Mouse (Mus musculus): ENCODE measurements at regions not wholly inside any gene's neighbourhood (a gene's known extent, or its start where the extent isn't known, plus 50 kb on each side); places are given as distances from the start of the nearest gene placed in this dataset.

DNA sequence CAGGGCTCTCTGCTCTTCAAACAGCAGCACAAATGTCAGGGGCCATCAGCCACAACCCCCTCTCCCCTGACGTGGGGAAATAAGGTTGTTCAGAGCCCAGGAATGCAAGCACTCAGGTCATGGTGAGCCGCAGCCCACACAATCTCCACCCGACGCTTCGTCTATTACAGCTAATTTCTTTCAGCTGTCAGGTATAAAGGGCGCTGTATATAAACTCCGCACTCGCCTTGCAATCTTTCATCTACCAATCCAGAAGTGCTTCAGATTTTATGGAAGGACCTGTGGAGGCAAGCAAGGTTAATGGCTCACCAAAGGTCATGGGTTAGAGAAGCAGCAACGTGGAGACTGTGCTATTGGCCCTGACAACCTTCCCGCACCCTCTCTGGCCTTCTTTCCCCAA is 139.8 kb downstream of the Opa1 start:
- 74% methylated on average over 10 of the region's 10 CpGs for WGBS
- no peaks in the 10 kb centered on the region for H3K36me3 ChIP-seq (ENCODE audit: insufficient read depth, low read length)
- no peaks in the 10 kb centered on the region for H3K9me3 ChIP-seq (ENCODE audit: low read length)
- H3K9ac ChIP-seq (replicated peaks; ENCODE audit: low read length, poor library complexity, severe bottlenecking), result no peak overlapping the region
- H3K4me1 ChIP-seq (ENCODE audit: insufficient read depth, low read length), result no peaks in the 10 kb centered on the region
- no peak overlapping the region for H3K4me3 ChIP-seq (ENCODE audit: low read depth, low read length)
- H3K27me3 ChIP-seq (ENCODE audit: insufficient read depth, low read length), result peaks cover 61% of the 10 kb centered on the region
- ATAC-seq (ENCODE audit: low FRiP score), result no peak
- no peak overlapping the region for H3K4me2 ChIP-seq (ENCODE audit: low read depth, low read length, poor library complexity, severe bottlenecking)
- no peak overlapping the region for H3K27ac ChIP-seq (ENCODE audit: low read depth, low read length)
- no peak for TF ChIP-seq CTCF (IDR thresholded peaks at IDR 0.05)
- DNase-seq (ENCODE audit: low spot score), result no peak

DNA sequence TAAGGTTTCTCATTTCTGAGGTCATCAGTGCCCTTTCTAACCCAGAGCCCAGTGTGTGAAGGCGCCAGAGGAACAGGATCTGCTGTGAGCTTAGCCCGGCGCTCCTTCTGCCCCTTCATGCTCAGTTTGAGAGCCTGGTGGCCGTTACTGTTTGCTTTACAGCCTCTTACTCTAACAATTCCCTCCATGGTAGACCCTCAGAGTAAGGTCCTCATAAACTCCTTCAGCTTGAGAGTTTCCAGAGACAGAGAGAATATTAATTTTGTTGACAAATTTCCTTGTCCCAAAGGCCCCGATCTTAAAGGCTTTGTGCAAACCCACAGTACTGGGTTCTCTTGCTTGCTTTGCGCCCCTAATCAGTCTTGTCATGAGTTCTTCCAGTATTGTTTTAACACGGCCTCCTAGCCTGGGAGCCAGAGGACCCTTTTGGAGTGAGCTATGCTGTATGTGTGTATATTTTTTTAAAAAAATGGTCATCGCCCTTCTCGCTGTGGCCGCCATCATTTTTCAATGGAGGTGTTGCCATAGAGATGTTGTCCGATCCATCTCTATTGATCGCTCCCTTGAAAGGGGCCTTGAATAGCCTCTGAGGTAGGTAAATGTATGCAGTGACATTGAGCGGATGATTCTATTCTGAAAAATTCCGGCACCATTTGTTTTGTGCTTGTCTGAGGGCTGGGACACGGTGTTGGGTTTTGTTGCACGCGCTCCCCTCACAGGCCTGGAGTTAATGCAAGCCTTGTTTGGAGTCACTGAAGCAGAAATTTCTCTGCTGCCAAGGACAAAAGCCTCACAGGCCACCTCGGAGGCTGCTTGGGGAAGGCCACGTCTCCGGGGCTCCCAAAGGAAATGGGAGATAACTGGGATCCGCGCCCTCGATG is 140.7 kb downstream of the Opa1 start:
- TF ChIP-seq CTCF (IDR thresholded peaks at IDR 0.05), result no peak
- 28% methylated on average over 23 of the region's 23 CpGs for WGBS
- Histone ChIP-seq H3K4me3 (ENCODE audit: low read depth, low read length) (no peak overlapping the region), H3K4me2 (ENCODE audit: low read depth, low read length, poor library complexity, severe bottlenecking) (no peak overlapping the region), H3K27me3 (ENCODE audit: insufficient read depth, low read length) (peaks cover 61% of the 10 kb centered on the region), H3K9ac (replicated peaks; ENCODE audit: low read length, poor library complexity, severe bottlenecking) (no peak overlapping the region), H3K9me3 (ENCODE audit: low read length) (no peaks in the 10 kb centered on the region), H3K27ac (ENCODE audit: low read depth, low read length) (no peak overlapping the region), H3K36me3 (ENCODE audit: insufficient read depth, low read length) (no peaks in the 10 kb centered on the region), H3K4me1 (ENCODE audit: insufficient read depth, low read length) (no peaks in the 10 kb centered on the region)
- DNase-seq (ENCODE audit: low spot score), result peak; percentile 66
- ATAC-seq (ENCODE audit: low FRiP score), result peak; percentile 44; the same call in 1 of the 2 replicates

DNA sequence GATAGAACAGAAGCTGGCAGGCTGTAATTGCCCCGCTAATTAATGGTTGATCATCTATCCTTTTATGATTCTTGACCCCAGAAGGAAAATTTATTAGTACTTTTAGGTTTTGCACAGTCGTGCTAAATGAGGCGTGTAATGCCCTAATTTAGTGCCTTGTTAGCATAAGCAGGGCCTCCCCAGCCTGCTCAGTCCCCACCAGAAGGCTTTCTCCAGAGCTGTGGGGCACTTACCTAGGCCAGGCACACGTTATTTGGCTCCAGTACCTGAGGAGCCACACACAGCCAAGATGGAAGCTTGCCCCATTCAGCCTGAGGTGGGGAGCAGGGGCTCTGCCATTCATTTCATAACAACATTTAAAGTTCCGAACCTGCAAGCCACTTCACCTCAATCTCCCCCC is 146.0 kb downstream of the Opa1 start:
- Histone ChIP-seq H3K4me2 (ENCODE audit: low read depth, low read length, poor library complexity, severe bottlenecking) (no peak overlapping the region), H3K4me3 (ENCODE audit: low read depth, low read length) (no peak overlapping the region), H3K4me1 (ENCODE audit: insufficient read depth, low read length) (no peaks in the 10 kb centered on the region), H3K36me3 (ENCODE audit: insufficient read depth, low read length) (no peaks in the 10 kb centered on the region), H3K9me3 (ENCODE audit: low read length) (no peaks in the 10 kb centered on the region), H3K27ac (ENCODE audit: low read depth, low read length) (no peak overlapping the region), H3K9ac (replicated peaks; ENCODE audit: low read length, poor library complexity, severe bottlenecking) (no peak overlapping the region), H3K27me3 (ENCODE audit: insufficient read depth, low read length) (peaks cover 74% of the 10 kb centered on the region)
- WGBS, result 64% methylated on average over 5 of the region's 5 CpGs
- no peak for TF ChIP-seq CTCF (IDR thresholded peaks at IDR 0.05)
- ATAC-seq (ENCODE audit: low FRiP score), result no peak
- no peak for DNase-seq (ENCODE audit: low spot score)

DNA sequence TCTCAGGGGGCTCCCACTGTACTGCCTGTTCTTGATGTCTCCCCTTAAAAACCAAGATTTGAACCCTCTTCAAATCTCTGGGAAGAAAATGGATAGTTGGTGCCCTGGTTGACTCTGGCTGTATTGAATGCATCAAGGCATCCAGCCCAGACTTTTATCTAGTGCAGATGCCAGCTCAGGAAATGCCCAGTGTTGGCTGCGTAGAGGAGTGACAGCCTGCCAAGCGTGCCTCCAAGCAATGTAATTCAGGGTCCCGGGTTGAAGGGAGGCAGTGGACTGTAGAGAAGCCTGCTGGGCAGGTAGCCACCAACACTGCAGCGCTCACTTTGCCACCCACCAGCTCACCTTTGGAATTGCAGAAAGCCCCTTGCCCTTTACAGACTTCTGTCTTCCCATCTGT is 146.4 kb downstream of the Opa1 start:
- WGBS, result 38% methylated on average over 4 of the region's 4 CpGs
- Histone ChIP-seq H3K4me3 (ENCODE audit: low read depth, low read length) (no peak overlapping the region), H3K9me3 (ENCODE audit: low read length) (no peaks in the 10 kb centered on the region), H3K4me2 (ENCODE audit: low read depth, low read length, poor library complexity, severe bottlenecking) (no peak overlapping the region), H3K4me1 (ENCODE audit: insufficient read depth, low read length) (no peaks in the 10 kb centered on the region), H3K27ac (ENCODE audit: low read depth, low read length) (no peak overlapping the region), H3K9ac (replicated peaks; ENCODE audit: low read length, poor library complexity, severe bottlenecking) (no peak overlapping the region), H3K27me3 (ENCODE audit: insufficient read depth, low read length) (peaks cover 75% of the 10 kb centered on the region), H3K36me3 (ENCODE audit: insufficient read depth, low read length) (no peaks in the 10 kb centered on the region)
- no peak; the same call in 1 of the 2 replicates for ATAC-seq (ENCODE audit: low FRiP score)
- TF ChIP-seq CTCF (IDR thresholded peaks at IDR 0.05), result no peak
- DNase-seq (ENCODE audit: low spot score), result peak; percentile 73

DNA sequence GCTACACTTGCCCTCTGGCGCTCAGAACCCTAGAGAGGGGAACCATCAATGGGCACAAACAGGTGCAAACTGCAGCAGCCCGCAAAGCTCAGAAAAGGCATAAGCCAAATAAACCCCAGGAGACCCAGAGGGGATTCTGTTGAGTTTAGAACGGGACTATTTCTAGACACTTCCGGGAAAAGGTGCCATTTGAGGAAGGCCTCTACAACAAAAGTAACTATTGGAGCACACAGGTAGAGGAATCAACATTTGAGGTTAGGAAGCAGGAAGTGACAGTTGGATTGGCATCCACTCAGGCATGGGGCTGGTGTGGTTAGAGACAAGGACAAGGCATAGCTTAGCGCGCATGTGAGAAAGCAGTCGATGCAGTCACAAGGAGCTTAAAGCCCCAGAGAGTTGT is 148.3 kb downstream of the Opa1 start:
- Histone ChIP-seq H3K4me3 (ENCODE audit: low read depth, low read length) (no peak overlapping the region), H3K27me3 (ENCODE audit: insufficient read depth, low read length) (peaks cover 75% of the 10 kb centered on the region), H3K27ac (ENCODE audit: low read depth, low read length) (no peak overlapping the region), H3K9me3 (ENCODE audit: low read length) (no peaks in the 10 kb centered on the region), H3K4me1 (ENCODE audit: insufficient read depth, low read length) (no peaks in the 10 kb centered on the region), H3K9ac (replicated peaks; ENCODE audit: low read length, poor library complexity, severe bottlenecking) (no peak overlapping the region), H3K36me3 (ENCODE audit: insufficient read depth, low read length) (no peaks in the 10 kb centered on the region), H3K4me2 (ENCODE audit: low read depth, low read length, poor library complexity, severe bottlenecking) (no peak overlapping the region)
- DNase-seq (ENCODE audit: low spot score), result no peak
- WGBS, result 87% methylated on average over 7 of the region's 7 CpGs
- no peak for ATAC-seq (ENCODE audit: low FRiP score)
- no peak for TF ChIP-seq CTCF (IDR thresholded peaks at IDR 0.05)

DNA sequence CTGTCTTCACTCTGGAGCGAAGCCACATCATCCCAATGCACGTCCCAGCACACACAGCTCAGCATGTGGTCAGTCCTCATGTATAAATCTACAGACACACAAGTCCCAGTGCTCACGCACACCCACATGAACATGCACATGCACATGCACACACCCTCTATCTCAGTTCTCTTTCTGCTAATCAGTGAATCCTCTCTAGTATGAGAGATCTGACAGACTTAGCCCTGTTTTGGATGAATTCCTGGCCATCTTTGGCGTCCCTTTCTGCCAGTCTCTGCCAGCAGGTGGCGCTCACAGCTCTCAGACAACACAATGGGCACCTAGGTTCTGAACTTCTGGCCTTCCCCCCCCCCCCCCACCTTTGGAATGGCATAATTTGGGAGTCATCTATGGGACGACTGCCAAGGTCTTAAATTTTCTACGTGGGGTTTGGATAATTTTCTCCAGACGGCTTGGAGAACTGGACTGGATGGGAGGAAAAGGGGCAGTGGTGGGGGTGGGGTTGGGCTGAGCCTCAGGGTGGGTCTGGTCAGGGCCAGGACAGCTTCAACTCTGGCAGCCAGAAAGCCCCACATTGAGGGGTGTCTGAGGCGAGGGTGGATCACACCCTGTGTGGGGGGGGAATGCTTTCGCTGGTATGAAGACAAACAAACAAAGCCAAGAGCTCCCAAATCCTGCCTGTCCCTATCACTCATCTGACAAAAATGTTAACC is 149.8 kb downstream of the Opa1 start:
- TF ChIP-seq CTCF (IDR thresholded peaks at IDR 0.05), result peak; percentile 91
- Histone ChIP-seq H3K9ac (replicated peaks; ENCODE audit: low read length, poor library complexity, severe bottlenecking) (no peak overlapping the region), H3K4me1 (ENCODE audit: insufficient read depth, low read length) (no peaks in the 10 kb centered on the region), H3K27me3 (ENCODE audit: insufficient read depth, low read length) (peaks cover 75% of the 10 kb centered on the region), H3K27ac (ENCODE audit: low read depth, low read length) (no peak overlapping the region), H3K36me3 (ENCODE audit: insufficient read depth, low read length) (no peaks in the 10 kb centered on the region), H3K4me3 (ENCODE audit: low read depth, low read length) (no peak overlapping the region), H3K9me3 (ENCODE audit: low read length) (no peaks in the 10 kb centered on the region), H3K4me2 (ENCODE audit: low read depth, low read length, poor library complexity, severe bottlenecking) (no peak overlapping the region)
- WGBS, result 23% methylated on average over 10 of the region's 10 CpGs
- ATAC-seq (ENCODE audit: low FRiP score), result peak; percentile 54; the same call in 1 of the 2 replicates
- DNase-seq (ENCODE audit: low spot score), result peak; percentile 68

Data from midbrain, postnatal 0 days (tissue).